Comparison of ENCODE assay signal across 18 mouse cellular contexts in the genomic region with DNA sequence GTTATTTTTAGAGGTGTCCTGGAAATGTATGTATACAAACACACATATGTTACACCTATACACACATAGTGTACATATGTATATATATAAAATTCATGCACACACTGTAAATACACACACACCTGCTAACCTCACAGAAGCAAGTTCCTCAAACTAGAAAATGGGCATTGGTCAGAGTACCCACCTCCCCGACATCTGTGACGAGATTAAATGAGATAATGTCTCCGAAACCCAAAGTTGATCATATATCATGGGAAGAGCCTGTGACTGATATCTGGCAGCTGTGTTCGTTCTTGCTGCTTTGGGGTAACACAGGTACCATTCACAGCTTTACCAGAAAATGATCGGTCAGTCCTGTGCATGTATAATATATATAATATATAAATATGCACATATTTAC. TPM values are rescaled to one million over a fixed set of nuclear protein-coding genes. Genes with fewer than 3 reads are reported as not detected.
DNase-seq lines count a peak whose midpoint lies in the region; ATAC-seq and TF ChIP-seq lines count a peak whose summit lies in the region.
"Had no signal": no experiment of that assay in that cellular context is flagged by ENCODE, and none has a peak within 500 bp of the region (broad histone marks: within the 10 kb centered on the region; RNA-seq: fewer than 3 reads in every experiment).

No protein-coding gene starts in this region.

- no peak for TF ChIP-seq CTCF in MEL (IDR thresholded peaks at IDR 0.05 in 2 of 3, conservative IDR thresholded peaks at IDR 0.05 in 1 of 3; ENCODE audit: control insufficient read depth in 1 of 3, insufficient read depth in 1 of 3, low read depth in 2 of 3, low read length in 3 of 3, poor library complexity in 1 of 3, severe bottlenecking in 1 of 3)
- no peak for TF ChIP-seq CTCF in liver, embryonic 14.5 days (IDR thresholded peaks at IDR 0.05; ENCODE audit: low read depth)

- H3K36me3 ChIP-seq in liver, embryonic 11.5 days (ENCODE audit: control insufficient read depth, insufficient read depth, low read length): no peaks in the 10 kb centered on the region; the same call in 1 of the 2 replicates
- peaks cover 0 to 32% of the 10 kb centered on the region in 2 experiments for H3K36me3 ChIP-seq in MEL (ENCODE audit: control insufficient read depth in 1 of 2, insufficient read depth in 2 of 2, low read length in 2 of 2)
- no peaks in the 10 kb centered on the region; the same call in 1 of the 2 replicates for H3K36me3 ChIP-seq in liver, embryonic 14.5 days (replicated peaks; ENCODE audit: control insufficient read depth, insufficient read depth, low read depth)
- H3K36me3 ChIP-seq in hindbrain, embryonic 13.5 days: no peaks in the 10 kb centered on the region
- H3K36me3 ChIP-seq: embryonic facial prominence, embryonic 13.5 days; forebrain, embryonic 10.5 days; hindbrain, embryonic 10.5 days; hindbrain, embryonic 15.5 days had no signal

- no peak for TF ChIP-seq POLR2A in MEL (IDR thresholded peaks at IDR 0.05; ENCODE audit: control insufficient read depth in 1 of 2, insufficient read depth in 1 of 2, low read depth in 1 of 2, low read length in 2 of 2, poor library complexity in 1 of 2)

- ATAC-seq in liver, embryonic 11.5 days (replicated peaks; ENCODE audit: low FRiP score): no peak
- ATAC-seq in liver, embryonic 14.5 days (ENCODE audit: insufficient read depth): no peak
- ATAC-seq in hindbrain, embryonic 13.5 days (ENCODE audit: low FRiP score): no peak
- ATAC-seq: forebrain, embryonic 14.5 days; Patski had no signal

- H3K4me2 ChIP-seq in liver, embryonic 11.5 days: peak overlapping the region; percentile 91
- peak overlapping the region; percentile 98 for H3K4me2 ChIP-seq in liver, embryonic 14.5 days (ENCODE audit: low read depth)
- H3K4me2 ChIP-seq in hindbrain, embryonic 13.5 days: no peak overlapping the region
- H3K4me2 ChIP-seq: hindbrain, embryonic 15.5 days had no signal

- H3K27me3 ChIP-seq in liver, embryonic 11.5 days (replicated peaks; ENCODE audit: control insufficient read depth, insufficient read depth, low read length): no peaks in the 10 kb centered on the region
- H3K27me3 ChIP-seq in MEL (ENCODE audit: control insufficient read depth in 1 of 2, insufficient read depth in 2 of 2, low read length in 2 of 2): no peaks in the 10 kb centered on the region
- H3K27me3 ChIP-seq in liver, embryonic 14.5 days (ENCODE audit: control insufficient read depth, insufficient read depth, low read length): no peaks in the 10 kb centered on the region
- H3K27me3 ChIP-seq in hindbrain, embryonic 13.5 days: no peaks in the 10 kb centered on the region
- H3K27me3 ChIP-seq: embryonic facial prominence, embryonic 13.5 days; hindbrain, embryonic 15.5 days; Patski had no signal

- H3K9me3 ChIP-seq in liver, embryonic 11.5 days (ENCODE audit: control insufficient read depth, low read length): no peaks in the 10 kb centered on the region
- no peaks in the 10 kb centered on the region for H3K9me3 ChIP-seq in MEL (replicated peaks; ENCODE audit: insufficient read depth, low read length)
- no peaks in the 10 kb centered on the region for H3K9me3 ChIP-seq in liver, embryonic 14.5 days (ENCODE audit: control insufficient read depth, low read length)
- no peaks in the 10 kb centered on the region for H3K9me3 ChIP-seq in hindbrain, embryonic 13.5 days
- H3K9me3 ChIP-seq: embryonic facial prominence, embryonic 13.5 days; forebrain, embryonic 10.5 days; hindbrain, embryonic 10.5 days; hindbrain, embryonic 15.5 days had no signal

- H3K4me1 ChIP-seq in liver, embryonic 11.5 days (replicated peaks; ENCODE audit: control insufficient read depth, insufficient read depth, low read length): peaks cover 76% of the 10 kb centered on the region
- H3K4me1 ChIP-seq in MEL (ENCODE audit: control insufficient read depth in 1 of 2, insufficient read depth in 2 of 2, low read length in 2 of 2): peaks cover 13 to 38% of the 10 kb centered on the region in 2 experiments
- peaks cover 64 to 67% of the 10 kb centered on the region in 2 experiments for H3K4me1 ChIP-seq in liver, embryonic 14.5 days (replicated peaks; ENCODE audit: control insufficient read depth in 2 of 2, insufficient read depth in 2 of 2, low read length in 1 of 2)
- peaks cover 19% of the 10 kb centered on the region for H3K4me1 ChIP-seq in hindbrain, embryonic 13.5 days (replicated peaks)

- peak overlapping the region; percentile 40 for H3K4me3 ChIP-seq in liver, embryonic 11.5 days (ENCODE audit: low read depth, low read length)
- H3K4me3 ChIP-seq in MEL (ENCODE audit: control insufficient read depth in 1 of 2, insufficient read depth in 1 of 2, low read depth in 2 of 2, low read length in 2 of 2): peak overlapping the region; percentile 39 to 76
- peak overlapping the region; percentile 23 to 81; a peak in 3 of 4 replicates for H3K4me3 ChIP-seq in liver, embryonic 14.5 days (ENCODE audit: insufficient read depth in 1 of 2, low read depth in 2 of 2, low read length in 2 of 2)
- H3K4me3 ChIP-seq in hindbrain, embryonic 13.5 days: no peak overlapping the region
- H3K4me3 ChIP-seq: embryonic facial prominence, embryonic 13.5 days; forebrain, embryonic 10.5 days; gastrocnemius, adult 2 months; hindbrain, embryonic 15.5 days had no signal

- H3K27ac ChIP-seq in liver, embryonic 11.5 days (ENCODE audit: low read depth, low read length): peak overlapping the region; percentile 98
- peak overlapping the region; percentile 91 for H3K27ac ChIP-seq in MEL (ENCODE audit: control insufficient read depth, low read depth, low read length)
- peak overlapping the region; percentile 99 for H3K27ac ChIP-seq in liver, embryonic 14.5 days
- no peak overlapping the region for H3K27ac ChIP-seq in hindbrain, embryonic 13.5 days
- H3K27ac ChIP-seq: embryonic facial prominence, embryonic 13.5 days; hindbrain, embryonic 15.5 days had no signal

- peaks cover 66% of the 10 kb centered on the region for H3K79me2 ChIP-seq in MEL (ENCODE audit: control insufficient read depth, insufficient read depth, low read length, poor library complexity)

- TF ChIP-seq RAD21 in MEL (IDR thresholded peaks at IDR 0.05; ENCODE audit: low read depth, low read length): no peak

- WGBS in liver, embryonic 11.5 days: 42% methylated on average over 5 of the region's 5 CpGs
- 29% methylated on average over 5 of the region's 5 CpGs for WGBS in liver, embryonic 14.5 days (ENCODE audit: insufficient replicate concordance)
- 94% methylated on average over 5 of the region's 5 CpGs for WGBS in hindbrain, embryonic 13.5 days

- DNase-seq in liver, embryonic 11.5 days (ENCODE audit: low spot score): no peak
- DNase-seq in liver: no peak
- peak; percentile 44 for DNase-seq in MEL (ENCODE audit: low read depth, low spot score)
- DNase-seq in liver, embryonic 14.5 days (ENCODE audit: low read depth in 3 of 3, low spot score in 3 of 3): no peak
- no peak for DNase-seq in cerebellum, adult 18-20 months
- no peak for DNase-seq in thymus, postnatal 36 days
- DNase-seq: cerebellum, adult 11-12 months; cerebellum, adult 9-11 months; cerebellum, postnatal 36 days; gastrocnemius, adult 2 months; gastrocnemius, postnatal 25 days had no signal

- no peak overlapping the region for H3K9ac ChIP-seq in liver, embryonic 11.5 days (ENCODE audit: low read depth, low read length)
- H3K9ac ChIP-seq in MEL (ENCODE audit: control insufficient read depth, low read depth, low read length, poor library complexity, severe bottlenecking): peak overlapping the region; percentile 72
- peak overlapping the region; percentile 81 for H3K9ac ChIP-seq in liver, embryonic 14.5 days (replicated peaks)
- H3K9ac ChIP-seq in hindbrain, embryonic 13.5 days: no peak overlapping the region
- H3K9ac ChIP-seq: hindbrain, embryonic 15.5 days had no signal

- peak; percentile 42; a peak in 2 of 4 replicates for TF ChIP-seq EP300 in MEL (IDR thresholded peaks at IDR 0.05; ENCODE audit: low read depth in 1 of 2, low read length in 2 of 2)
- no peak for TF ChIP-seq EP300 in liver, embryonic 14.5 days (IDR thresholded peaks at IDR 0.05; ENCODE audit: low read depth)

TF ChIP-seq in MEL, 35 proteins besides CTCF, POLR2A, EP300 and RAD21:
- peak; percentile 75 for TF ChIP-seq ETS1 (IDR thresholded peaks at IDR 0.05; ENCODE audit: low read depth, low read length)
- peak; percentile 73 for TF ChIP-seq TCF12 (IDR thresholded peaks at IDR 0.05; ENCODE audit: low read depth, low read length)
- no peak for TF ChIP-seq NRF1 (IDR thresholded peaks at IDR 0.05; ENCODE audit: insufficient read depth, low read depth, low read length, poor library complexity, severe bottlenecking)
- TF ChIP-seq MYC (IDR thresholded peaks at IDR 0.05; ENCODE audit: low read depth, low read length): 0 out of 2 replicates have a peak, but pooled peaks have one; percentile 27
- TF ChIP-seq TAL1 (IDR thresholded peaks at IDR 0.05; ENCODE audit: low read length): peak; percentile 14; the same call in 1 of the 2 replicates
TF ChIP-seq in MEL: peak in this region for 4.

RNA-seq across cellular contexts. Expression of a gene that starts 16.6 kb away (rescaled TPM):
- polyA plus RNA-seq in liver, embryonic 11.5 days (2014; fragmentation: Nextera tagmentation; extraction: Ambion mirVana): 69.3 and 73.6 TPM in 2 replicates
- total RNA-seq in MEL (2012; rRNA removed): 32.1 and 33.7 TPM in 2 replicates
- 10 to 100 TPM in 1 of 2 experiments, not detected in 1; 79.2 TPM for polyA plus RNA-seq in MEL (2012; ENCODE audit: insufficient read depth in 1 of 2, insufficient read length in 2 of 2, low read depth in 1 of 2, low replicate concordance in 2 of 2, missing spikeins in 1 of 2)
- polyA plus RNA-seq in liver, embryonic 14.5 days (2012; rRNA removed): 14.7 and 17.1 TPM in 2 replicates
- 43.3 and 50.2 TPM in 2 replicates for polyA plus RNA-seq in liver, embryonic 14.5 days (2014; fragmentation: Nextera tagmentation; extraction: Ambion mirVana)
- 47.0 and 50.0 TPM in 2 replicates for polyA plus RNA-seq in hindbrain, embryonic 13.5 days (2015; fragmentation: Nextera tagmentation; extraction: Ambion mirVana)

RNA-seq across cellular contexts. Expression of a gene that starts 20.7 kb away (rescaled TPM):
- 37.8 and 41.9 TPM in 2 replicates for polyA plus RNA-seq in liver, embryonic 11.5 days (2014; fragmentation: Nextera tagmentation; extraction: Ambion mirVana)
- 64.6 and 67.8 TPM in 2 replicates for total RNA-seq in MEL (2012; rRNA removed)
- 100 to 1,000 TPM in 1 of 2 experiments, not detected in 1; 102 TPM for polyA plus RNA-seq in MEL (2012; ENCODE audit: insufficient read depth in 1 of 2, insufficient read length in 2 of 2, low read depth in 1 of 2, low replicate concordance in 2 of 2, missing spikeins in 1 of 2)
- 16.2 and 22.7 TPM in 2 replicates for polyA plus RNA-seq in liver, embryonic 14.5 days (2012; rRNA removed)
- polyA plus RNA-seq in liver, embryonic 14.5 days (2014; fragmentation: Nextera tagmentation; extraction: Ambion mirVana): 19.7 and 19.8 TPM in 2 replicates
- 83.2 and 90.5 TPM in 2 replicates for polyA plus RNA-seq in hindbrain, embryonic 13.5 days (2015; fragmentation: Nextera tagmentation; extraction: Ambion mirVana)

Comparison
In these comparisons a context has a peak if more than half of its experiments do, and no peak if none do; other contexts are left out.
1. H3K9ac ChIP-seq: peak in MEL (single experiment) and liver, embryonic 14.5 days (single experiment); none in liver, embryonic 11.5 days (single experiment) and hindbrain, embryonic 13.5 days (single experiment).